Mouse (Mus musculus) kidney, embryonic 15.5 days (tissue): ENCODE results near the gene Myl4. TPM values are rescaled to one million over a fixed set of nuclear protein-coding genes. Genes with fewer than 3 reads are reported as not detected.

Experiments used
- polyA plus RNA-seq: library from polyadenylated mRNA; unstranded; fragments of >200 nt; fragmentation: Nextera tagmentation; extraction: Ambion mirVana; gene quantifications from 2 replicates; pipeline ENCODE4 v1.2.1, GENCODE M21; 2015

Myl4 gene
- polyA plus RNA-seq, 1 experiment from 2014 or later: 16.9 TPM

Other genes with a start within 250 kb of the Myl4 start
- 22.8 and 23.0 TPM in 2 replicates for gene Kansl1, start 81.8 kb upstream of the Myl4 start, polyA plus RNA-seq
- gene Cdc27, start within 50 bp of the Myl4 start, polyA plus RNA-seq: 38.2 and 43.3 TPM in 2 replicates
- 3.4 and 3.6 TPM in 2 replicates for gene Itgb3, start 57.3 kb downstream of the Myl4 start, polyA plus RNA-seq
- gene Gm11639, start 135.0 kb downstream of the Myl4 start, polyA plus RNA-seq: 0.17 and 0.30 TPM in 2 replicates